Mouse (Mus musculus) layer of hippocampus, adult 8-10 months (tissue): Measurements from ENCODE around the gene Lrrc2. TPM values are rescaled to one million over a fixed set of nuclear protein-coding genes. Genes with fewer than 3 reads are reported as not detected.

Experiments
- DNase-seq, 2 experiments: peaks; one replicate each; pipeline ENCODE4 v3.0.0; 2022; ENCODE audit warnings: low spot score in 2 of 2
- total RNA-seq, 4 experiments: library from RNA; stranded (reverse); gene quantifications; 2 replicates each; pipeline ENCODE4 v1.2.4; 2022

The Lrrc2 gene
- total RNA-seq, 4 experiments from 2014 or later: 1.3 to 2.0 (median 1.8) TPM

- no peak for DNase-seq
Observed at GRCm38 (mm10) chr9:110947900-110948299, 3.4 kb upstream of the Lrrc2 start.

DNA sequence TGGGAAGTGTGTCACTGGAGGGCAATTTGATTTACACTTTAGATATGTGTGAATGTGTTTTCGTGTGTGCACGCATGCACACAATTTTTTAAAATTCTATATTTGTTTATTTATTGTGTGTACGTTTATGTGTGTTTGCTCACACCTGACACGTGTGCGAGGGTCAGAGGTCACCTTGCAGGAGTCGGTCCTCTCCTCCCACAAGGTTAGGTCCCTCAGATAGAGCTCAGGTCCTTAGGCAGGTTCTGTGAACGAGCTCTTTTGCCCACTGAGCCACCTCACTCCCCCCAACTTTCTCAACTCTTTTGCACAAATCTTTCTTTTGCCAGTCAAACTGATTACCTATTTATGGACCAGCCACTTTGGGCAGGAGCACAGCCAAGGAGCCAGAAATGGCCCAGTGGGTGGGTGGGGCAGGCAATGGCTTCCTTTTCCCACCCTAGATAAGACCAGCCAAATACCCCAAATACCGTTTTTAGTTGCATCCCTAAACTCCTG is 2.5 kb upstream of the Lrrc2 start:
- DNase-seq: no peak

GRCm38 (mm10) chr9:110950109-110950508 is 1.2 kb upstream of the Lrrc2 start:
- DNase-seq: no peak

DNA sequence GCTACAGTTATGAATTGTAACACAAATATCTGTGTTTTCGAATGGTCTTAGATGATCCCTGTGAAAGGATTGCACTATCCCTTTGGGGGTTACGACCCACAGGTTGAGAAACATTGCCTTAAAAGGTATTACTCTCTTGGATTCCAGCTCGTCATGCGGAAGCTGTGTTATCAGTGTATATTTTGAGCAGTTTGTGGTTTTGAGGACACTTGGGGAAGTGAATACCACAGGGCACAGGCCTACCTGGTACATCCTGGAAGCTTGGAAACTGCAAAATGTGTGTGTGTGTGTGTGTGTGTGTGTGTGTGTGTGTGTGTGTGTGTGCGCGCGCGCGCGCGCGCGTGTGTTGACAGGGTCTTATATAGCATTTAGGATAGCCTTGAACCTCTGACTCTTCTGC is 521 bp downstream of the Lrrc2 start:
- DNase-seq: no peak

DNA sequence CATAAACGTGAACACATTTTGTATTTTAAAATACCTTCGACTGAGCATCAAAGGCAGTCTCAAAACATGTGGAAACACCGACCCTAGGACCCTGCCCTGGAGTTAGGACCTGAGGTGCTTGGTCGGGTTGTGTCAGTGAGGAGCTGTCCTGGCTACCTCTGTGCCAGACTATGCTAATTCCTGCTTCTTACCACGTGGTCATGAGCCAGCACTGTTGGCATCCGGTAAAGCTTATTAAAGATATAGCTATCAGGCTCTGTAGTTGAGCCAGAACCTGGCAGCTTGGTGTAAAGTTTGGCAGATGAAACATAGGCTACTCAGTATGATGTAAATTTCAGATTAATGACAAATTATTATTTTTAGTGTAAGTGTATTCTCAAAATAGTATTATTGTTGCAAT is 1.1 kb downstream of the Lrrc2 start:
- no peak for DNase-seq

DNA sequence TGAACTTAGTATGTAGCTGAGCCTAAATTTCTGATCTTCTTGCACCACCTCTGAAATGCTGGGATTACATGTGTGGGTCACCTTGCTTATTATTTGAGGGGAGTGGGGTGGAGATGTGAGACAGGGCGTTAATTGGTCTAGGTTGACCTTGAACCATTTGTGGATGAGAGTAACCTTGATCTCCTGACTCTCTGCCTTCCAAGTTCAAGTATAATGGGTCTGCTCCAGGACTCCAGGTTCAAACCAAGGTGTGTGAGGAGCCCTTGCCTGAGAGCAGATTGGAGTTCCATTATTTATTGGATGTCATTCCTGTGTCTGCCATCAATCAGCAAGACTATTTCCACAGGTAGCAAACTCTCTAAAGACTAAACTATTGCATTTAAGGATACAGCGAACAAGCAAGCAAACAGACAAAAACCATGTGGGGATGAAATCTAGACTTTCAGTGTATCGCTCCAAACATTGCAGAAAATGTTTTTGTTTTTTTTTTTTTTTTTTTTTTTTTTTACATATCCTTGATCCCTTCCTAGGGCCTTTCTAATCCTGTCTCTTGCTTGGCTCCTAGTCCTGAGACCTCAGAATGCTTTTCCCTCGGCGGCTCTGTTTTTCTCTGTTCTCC is 1.7 kb downstream of the Lrrc2 start:
- DNase-seq: no peak

- peak; percentile 60 to 67 for DNase-seq
Observed at GRCm38 (mm10) chr9:110953550-110954461, 2.5 kb downstream of the Lrrc2 start.

GRCm38 (mm10) chr9:110954681-110955445 is 3.5 kb downstream of the Lrrc2 start:
- no peak for DNase-seq

- no peak for DNase-seq
Observed at GRCm38 (mm10) chr9:110955962-110956361, 4.6 kb downstream of the Lrrc2 start.

DNA sequence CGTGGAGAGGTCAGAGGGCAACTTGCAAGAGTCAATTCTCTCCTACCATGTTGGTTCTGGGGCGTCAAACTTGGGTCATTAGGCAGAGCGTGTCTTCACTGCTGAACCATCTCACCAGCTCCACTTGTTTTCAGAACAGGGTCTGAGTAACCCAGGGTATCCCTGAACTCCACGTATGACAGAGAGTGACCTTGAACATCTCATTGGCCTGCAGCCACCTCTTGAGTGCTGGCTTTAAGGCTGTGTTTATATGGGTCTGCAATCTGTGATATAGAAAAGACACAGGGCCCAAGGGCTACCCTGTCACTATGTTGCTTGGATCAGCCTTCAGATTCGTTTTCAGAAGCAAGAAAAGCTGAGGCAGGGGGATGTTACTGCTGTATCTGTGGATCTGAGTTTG is 8.3 kb downstream of the Lrrc2 start:
- no peak for DNase-seq

GRCm38 (mm10) chr9:110960230-110961149 is 9.1 kb downstream of the Lrrc2 start:
- no peak for DNase-seq

- no peak for DNase-seq
Observed at GRCm38 (mm10) chr9:110961386-110961785, 10.0 kb downstream of the Lrrc2 start.

DNA sequence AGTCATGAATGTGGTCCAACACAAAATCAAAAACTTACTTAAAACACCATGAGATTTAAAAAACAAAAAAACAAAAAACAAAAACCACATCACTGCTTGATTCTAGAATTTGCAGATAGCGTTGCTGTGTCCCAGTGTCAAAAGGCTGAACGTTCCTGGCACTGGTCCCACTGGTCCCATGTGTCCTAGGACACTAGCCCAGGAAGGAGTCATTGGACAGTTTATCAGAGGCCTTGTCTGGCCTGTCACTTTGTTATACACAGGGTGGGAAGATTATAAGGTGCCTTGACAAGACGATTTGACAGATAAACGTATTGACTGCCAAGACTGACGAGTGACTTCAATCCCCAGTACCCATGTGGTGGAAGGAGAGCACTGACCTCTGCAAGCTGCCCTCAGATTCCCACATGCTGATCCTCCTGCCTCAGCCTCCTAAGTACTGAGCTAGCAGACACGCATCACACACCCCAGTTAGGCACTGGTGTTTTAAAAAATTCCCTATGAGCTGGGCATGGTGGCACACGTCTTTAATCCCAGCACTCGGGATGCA is 12.3 kb downstream of the Lrrc2 start:
- no peak for DNase-seq

GRCm38 (mm10) chr9:110965062-110965909 is 13.9 kb downstream of the Lrrc2 start:
- DNase-seq: no peak

- DNase-seq: no peak
Observed at GRCm38 (mm10) chr9:110965910-110966231, 14.5 kb downstream of the Lrrc2 start.

DNA sequence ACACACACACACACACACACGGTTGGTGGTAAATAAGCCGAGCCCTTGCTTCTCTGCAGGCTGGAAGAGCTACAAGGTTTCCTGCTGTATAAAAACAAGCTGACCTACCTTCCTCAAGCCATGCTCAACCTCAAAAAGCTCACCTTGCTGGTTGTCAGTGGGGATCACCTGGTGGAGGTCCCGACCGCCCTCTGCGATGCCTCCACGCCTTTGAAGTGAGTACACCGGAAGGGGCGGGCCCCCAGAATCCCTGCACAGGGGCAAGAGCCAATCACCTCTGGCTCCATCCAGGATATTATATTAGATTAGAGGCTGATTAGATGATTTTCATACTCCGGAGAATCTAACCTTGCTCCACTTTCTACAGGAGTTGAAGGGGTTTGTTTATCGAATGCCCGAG is 28.1 kb downstream of the Lrrc2 start:
- DNase-seq: no peak

- no peak for DNase-seq
Observed at GRCm38 (mm10) chr9:110982351-110982750, 31.0 kb downstream of the Lrrc2 start.

GRCm38 (mm10) chr9:110984096-110984495 is 32.8 kb downstream of the Lrrc2 start:
- no peak for DNase-seq

GRCm38 (mm10) chr9:110985541-110985940 is 34.2 kb downstream of the Lrrc2 start:
- no peak for DNase-seq

DNA sequence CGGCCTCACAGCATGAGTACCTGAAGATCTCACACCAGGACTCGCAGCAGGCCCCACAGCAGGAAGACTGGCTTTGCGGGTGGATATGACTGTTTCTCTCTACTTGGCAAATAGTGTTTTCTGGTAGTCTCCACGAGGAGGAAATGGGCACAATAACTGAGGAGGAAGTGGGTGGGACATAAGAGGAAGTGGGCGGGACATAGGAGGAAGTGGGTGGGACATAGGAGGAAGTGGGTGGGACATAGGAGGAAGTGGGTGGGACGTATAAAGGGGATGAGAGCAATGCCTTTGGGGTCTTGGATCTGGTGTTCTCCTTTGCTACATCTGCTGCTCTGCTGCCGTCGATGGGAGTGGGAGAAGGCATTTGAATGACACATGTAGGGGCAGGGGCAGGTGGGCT is 34.6 kb downstream of the Lrrc2 start:
- no peak for DNase-seq
